Mouse (Mus musculus): ENCODE data around the gene Mtor. TPM values are rescaled to one million over a fixed set of nuclear protein-coding genes. Genes with fewer than 3 reads are reported as not detected.

Gene Mtor
- polyA plus RNA-seq, 1 experiment from 2014 or later, result 33.0 TPM

DNA sequence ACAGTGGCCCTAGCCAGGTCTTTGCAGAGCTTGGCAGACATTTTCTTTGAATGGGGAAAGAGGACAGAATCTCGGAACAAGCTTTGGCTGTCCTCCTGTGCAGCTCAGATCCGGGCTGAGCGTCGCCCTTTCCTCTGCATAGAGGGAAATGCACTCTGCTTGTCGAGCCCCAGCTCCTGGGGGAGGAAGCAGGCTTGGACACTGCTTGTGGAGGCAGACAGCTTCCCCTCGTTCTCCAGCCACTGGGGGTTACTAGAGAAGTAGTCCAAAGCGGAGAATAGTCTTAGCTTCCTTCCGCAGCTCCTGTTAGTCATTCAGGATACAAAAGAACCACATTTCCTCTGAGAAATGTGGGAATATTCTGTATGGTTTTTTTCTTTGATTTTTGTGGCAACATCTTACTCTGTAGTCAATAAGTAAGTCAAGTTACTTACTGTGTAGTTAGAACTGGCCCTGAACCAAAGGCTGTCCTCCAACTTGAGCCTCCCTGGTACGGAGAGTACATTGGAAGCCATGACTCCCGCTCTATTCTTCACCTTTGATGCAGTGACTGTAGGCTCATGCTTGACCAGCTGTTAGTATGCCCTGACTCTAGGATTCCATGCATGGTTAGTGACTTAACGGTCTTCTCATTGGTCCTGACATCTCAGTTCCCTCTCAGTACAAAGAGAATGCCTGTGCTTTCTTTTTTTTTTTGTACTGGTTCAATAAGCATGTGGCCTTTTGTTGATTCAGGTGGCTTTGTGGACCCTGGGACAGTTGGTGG, 21.3 kb downstream of the Mtor start:
- 89% methylated on average over 11 of the region's 11 CpGs for WGBS
- Histone ChIP-seq H3K9ac (replicated peaks; ENCODE audit: low read depth, low read length) (no peak overlapping the region), H3K4me1 (ENCODE audit: control insufficient read depth, insufficient read depth, low read length) (no peaks in the 10 kb centered on the region), H3K27me3 (ENCODE audit: control insufficient read depth, insufficient read depth, low read length) (no peaks in the 10 kb centered on the region), H3K4me3 (ENCODE audit: low read depth, low read length) (no peak overlapping the region), H3K9me3 (ENCODE audit: control insufficient read depth, low read length) (no peaks in the 10 kb centered on the region), H3K4me2 (ENCODE audit: low read depth, low read length) (no peak overlapping the region), H3K36me3 (ENCODE audit: control insufficient read depth, insufficient read depth, low read length) (peaks cover 81% of the 10 kb centered on the region), H3K27ac (ENCODE audit: low read depth, low read length) (no peak overlapping the region)
- ATAC-seq (ENCODE audit: low read depth), result no peak

DNA sequence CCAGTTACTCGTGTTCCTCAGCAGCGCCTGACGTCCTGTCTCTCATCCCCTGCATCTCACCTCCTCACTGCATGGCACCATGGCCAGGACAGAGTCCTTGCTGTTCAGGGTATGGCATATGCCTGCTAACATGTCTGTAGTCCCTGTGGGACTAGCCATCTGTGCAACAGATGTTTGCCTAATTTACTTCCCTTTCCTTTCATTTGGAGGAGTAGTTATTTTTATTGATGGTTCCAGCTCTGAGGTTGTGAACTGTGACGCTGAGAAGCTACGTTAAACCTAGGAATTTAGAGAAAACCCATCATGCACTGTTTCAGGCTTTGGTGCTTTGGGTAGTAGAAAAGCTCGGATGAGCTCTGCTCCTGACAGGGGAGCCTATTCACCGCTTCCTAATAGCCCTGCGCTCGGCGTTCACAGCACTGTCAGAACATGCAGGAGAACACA, 23.0 kb downstream of the Mtor start:
- ATAC-seq (ENCODE audit: low read depth), result no peak
- Histone ChIP-seq H3K9me3 (ENCODE audit: control insufficient read depth, low read length) (no peaks in the 10 kb centered on the region), H3K36me3 (ENCODE audit: control insufficient read depth, insufficient read depth, low read length) (peaks cover 82% of the 10 kb centered on the region), H3K27ac (ENCODE audit: low read depth, low read length) (no peak overlapping the region), H3K9ac (replicated peaks; ENCODE audit: low read depth, low read length) (no peak overlapping the region), H3K4me1 (ENCODE audit: control insufficient read depth, insufficient read depth, low read length) (no peaks in the 10 kb centered on the region), H3K4me3 (ENCODE audit: low read depth, low read length) (no peak overlapping the region), H3K4me2 (ENCODE audit: low read depth, low read length) (no peak overlapping the region), H3K27me3 (ENCODE audit: control insufficient read depth, insufficient read depth, low read length) (no peaks in the 10 kb centered on the region)
- WGBS, result 52% methylated on average over 10 of the region's 10 CpGs

DNA sequence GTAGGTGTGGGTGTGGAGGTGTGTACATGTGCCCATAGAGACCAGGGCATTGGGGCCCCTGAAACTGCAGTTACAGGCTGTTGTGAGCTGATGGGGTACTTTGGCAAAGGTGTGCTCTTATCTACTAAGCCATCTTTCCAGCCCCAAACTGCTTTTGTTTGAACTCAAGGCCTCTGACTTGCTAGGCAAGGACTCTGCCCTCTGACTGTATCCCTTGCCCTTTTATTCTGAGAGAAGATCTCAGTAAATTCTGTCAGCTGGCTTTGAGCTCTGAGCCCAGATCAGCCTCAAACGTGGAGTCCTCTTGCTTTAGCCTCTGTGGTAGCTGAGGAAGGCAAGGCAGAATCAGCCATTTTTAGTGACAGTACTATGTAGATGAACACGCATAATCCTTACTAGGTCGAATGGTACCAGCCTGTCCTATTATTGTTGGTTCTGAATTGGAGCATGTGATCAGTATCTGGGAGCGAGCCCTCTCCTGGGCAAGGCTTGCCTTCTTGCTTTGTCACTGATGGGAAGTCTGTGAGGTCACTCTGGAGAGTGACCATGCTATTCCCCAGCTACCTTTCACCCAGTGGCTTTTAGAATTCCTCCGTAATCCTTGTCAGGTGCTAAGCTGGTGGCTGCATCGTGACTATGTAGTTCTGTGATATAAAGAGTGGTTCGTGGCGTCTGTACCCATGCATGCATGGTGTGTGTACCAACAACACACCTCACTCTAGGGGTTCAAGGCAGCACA, 24.2 kb downstream of the Mtor start:
- no peak overlapping the region for H3K4me2 ChIP-seq (ENCODE audit: low read depth, low read length)
- H3K4me1 ChIP-seq (ENCODE audit: control insufficient read depth, insufficient read depth, low read length), result no peaks in the 10 kb centered on the region
- H3K9ac ChIP-seq (replicated peaks; ENCODE audit: low read depth, low read length), result no peak overlapping the region
- 93% methylated on average over 8 of the region's 8 CpGs for WGBS
- H3K9me3 ChIP-seq (ENCODE audit: control insufficient read depth, low read length), result no peaks in the 10 kb centered on the region
- peaks cover 78% of the 10 kb centered on the region for H3K36me3 ChIP-seq (ENCODE audit: control insufficient read depth, insufficient read depth, low read length)
- ATAC-seq (ENCODE audit: low read depth), result no peak
- H3K4me3 ChIP-seq (ENCODE audit: low read depth, low read length), result no peak overlapping the region
- H3K27me3 ChIP-seq (ENCODE audit: control insufficient read depth, insufficient read depth, low read length), result no peaks in the 10 kb centered on the region
- H3K27ac ChIP-seq (ENCODE audit: low read depth, low read length), result no peak overlapping the region

DNA sequence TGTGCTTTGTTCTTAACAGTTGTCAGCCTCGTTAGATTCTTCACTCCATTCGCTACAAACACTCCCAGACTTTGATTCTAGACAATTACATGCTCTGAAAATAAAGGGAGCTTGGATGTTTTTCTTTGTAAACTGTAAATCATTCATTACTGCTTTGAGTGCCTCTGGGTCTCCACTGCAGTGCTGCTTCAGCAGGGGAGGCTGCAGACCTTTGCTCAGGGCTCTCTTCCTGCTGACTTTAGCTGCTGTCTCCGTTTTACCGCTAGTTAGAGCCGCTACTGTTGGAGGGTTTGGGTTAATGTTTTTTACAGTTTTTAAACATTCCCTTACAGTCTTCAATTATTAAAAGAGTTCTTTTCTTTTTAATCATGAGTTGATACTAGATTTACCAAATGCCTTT, 25.1 kb downstream of the Mtor start:
- no peak overlapping the region for H3K4me2 ChIP-seq (ENCODE audit: low read depth, low read length)
- no peak overlapping the region for H3K27ac ChIP-seq (ENCODE audit: low read depth, low read length)
- ATAC-seq (ENCODE audit: low read depth), result no peak
- H3K4me3 ChIP-seq (ENCODE audit: low read depth, low read length), result no peak overlapping the region
- no peak overlapping the region for H3K9ac ChIP-seq (replicated peaks; ENCODE audit: low read depth, low read length)
- H3K36me3 ChIP-seq (ENCODE audit: control insufficient read depth, insufficient read depth, low read length), result peaks cover 73% of the 10 kb centered on the region
- H3K4me1 ChIP-seq (ENCODE audit: control insufficient read depth, insufficient read depth, low read length), result no peaks in the 10 kb centered on the region
- WGBS, result 74% methylated on average over 5 of the region's 5 CpGs
- H3K27me3 ChIP-seq (ENCODE audit: control insufficient read depth, insufficient read depth, low read length), result no peaks in the 10 kb centered on the region
- H3K9me3 ChIP-seq (ENCODE audit: control insufficient read depth, low read length), result no peaks in the 10 kb centered on the region

DNA sequence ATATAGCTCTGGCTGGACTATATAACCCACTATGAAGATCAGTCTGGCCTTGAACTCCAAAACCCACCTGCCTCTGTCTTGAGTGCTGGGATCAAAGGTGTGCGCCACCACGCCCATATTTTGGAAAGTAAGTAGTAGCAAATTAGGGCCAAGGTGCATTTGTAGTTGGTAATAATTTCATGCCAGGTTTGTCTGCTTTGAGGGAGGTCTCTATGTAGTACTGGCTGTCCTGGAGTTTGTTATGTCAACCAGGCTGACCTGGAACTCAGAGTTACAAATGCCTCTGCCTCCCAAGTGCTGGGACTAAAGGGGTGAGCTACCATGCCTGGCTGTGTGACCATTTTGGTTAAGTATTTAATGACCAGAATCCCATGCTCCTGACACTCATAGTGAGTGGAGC, 31.8 kb downstream of the Mtor start:
- Histone ChIP-seq H3K4me1 (ENCODE audit: control insufficient read depth, insufficient read depth, low read length) (no peaks in the 10 kb centered on the region), H3K27ac (ENCODE audit: low read depth, low read length) (no peak overlapping the region), H3K4me2 (ENCODE audit: low read depth, low read length) (no peak overlapping the region), H3K36me3 (ENCODE audit: control insufficient read depth, insufficient read depth, low read length) (peaks cover 74% of the 10 kb centered on the region), H3K9ac (replicated peaks; ENCODE audit: low read depth, low read length) (no peak overlapping the region), H3K9me3 (ENCODE audit: control insufficient read depth, low read length) (no peaks in the 10 kb centered on the region), H3K4me3 (ENCODE audit: low read depth, low read length) (no peak overlapping the region), H3K27me3 (ENCODE audit: control insufficient read depth, insufficient read depth, low read length) (no peaks in the 10 kb centered on the region)
- no peak for ATAC-seq (ENCODE audit: low read depth)
- WGBS, result 98% methylated on average over 2 of the region's 2 CpGs

DNA sequence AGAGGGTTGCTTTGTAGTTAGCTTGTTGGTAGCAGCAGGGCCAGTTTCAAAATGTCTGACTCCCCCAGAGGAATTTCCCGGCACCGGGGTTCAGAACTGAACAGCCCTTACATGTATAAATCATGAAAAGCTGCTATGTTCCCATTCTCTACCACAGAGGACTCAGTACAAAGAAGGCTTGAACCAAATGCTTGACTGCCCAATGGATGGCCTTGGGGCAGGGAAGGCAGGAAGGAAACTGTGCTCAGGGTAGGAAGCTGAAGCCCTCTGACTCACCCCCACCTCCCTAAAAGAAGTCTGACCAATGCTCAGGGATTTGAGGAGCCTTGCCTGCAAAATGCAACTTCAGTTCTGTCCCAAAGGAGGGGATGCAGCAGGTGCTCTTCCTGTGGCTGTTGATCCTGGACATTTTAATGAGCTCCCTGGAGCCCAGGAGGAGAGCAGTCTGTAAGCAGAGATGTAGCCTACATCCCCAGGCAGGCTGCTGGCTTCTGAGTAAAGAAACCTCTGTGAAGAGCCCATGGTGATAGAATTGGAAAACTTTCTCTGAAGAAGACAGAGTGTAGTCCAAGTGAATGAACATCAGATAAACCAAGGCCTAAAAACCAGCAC, 33.3 kb downstream of the Mtor start:
- Histone ChIP-seq H3K9me3 (ENCODE audit: control insufficient read depth, low read length) (no peaks in the 10 kb centered on the region), H3K36me3 (ENCODE audit: control insufficient read depth, insufficient read depth, low read length) (peaks cover 67% of the 10 kb centered on the region), H3K4me3 (ENCODE audit: low read depth, low read length) (no peak overlapping the region), H3K27me3 (ENCODE audit: control insufficient read depth, insufficient read depth, low read length) (no peaks in the 10 kb centered on the region), H3K27ac (ENCODE audit: low read depth, low read length) (no peak overlapping the region), H3K9ac (replicated peaks; ENCODE audit: low read depth, low read length) (no peak overlapping the region), H3K4me2 (ENCODE audit: low read depth, low read length) (no peak overlapping the region), H3K4me1 (ENCODE audit: control insufficient read depth, insufficient read depth, low read length) (no peaks in the 10 kb centered on the region)
- no peak for ATAC-seq (ENCODE audit: low read depth)
- 86% methylated on average over 2 of the region's 2 CpGs for WGBS

DNA sequence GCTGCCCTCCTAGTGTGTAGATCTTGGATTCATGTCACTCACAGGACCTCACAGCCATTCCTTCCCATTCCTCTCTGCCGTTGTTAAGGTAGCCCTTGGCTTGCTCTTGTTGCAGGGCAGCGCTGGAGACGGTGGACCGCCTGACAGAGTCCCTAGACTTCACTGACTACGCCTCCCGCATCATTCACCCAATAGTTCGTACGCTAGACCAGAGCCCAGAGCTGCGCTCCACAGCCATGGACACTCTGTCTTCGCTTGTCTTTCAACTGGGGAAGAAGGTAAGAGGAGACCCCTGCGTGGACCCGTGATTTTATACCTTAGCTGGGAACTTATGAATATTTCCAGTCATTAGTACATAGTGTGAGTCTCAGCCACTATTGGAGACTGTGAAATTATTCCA, 36.1 kb downstream of the Mtor start:
- H3K4me1 ChIP-seq (ENCODE audit: control insufficient read depth, insufficient read depth, low read length), result no peaks in the 10 kb centered on the region
- WGBS, result 96% methylated on average over 12 of the region's 12 CpGs
- no peak for ATAC-seq (ENCODE audit: low read depth)
- H3K9me3 ChIP-seq (ENCODE audit: control insufficient read depth, low read length), result no peaks in the 10 kb centered on the region
- no peak overlapping the region for H3K9ac ChIP-seq (replicated peaks; ENCODE audit: low read depth, low read length)
- H3K4me3 ChIP-seq (ENCODE audit: low read depth, low read length), result no peak overlapping the region
- no peak overlapping the region for H3K27ac ChIP-seq (ENCODE audit: low read depth, low read length)
- peaks cover 81% of the 10 kb centered on the region for H3K36me3 ChIP-seq (ENCODE audit: control insufficient read depth, insufficient read depth, low read length)
- no peak overlapping the region for H3K4me2 ChIP-seq (ENCODE audit: low read depth, low read length)
- H3K27me3 ChIP-seq (ENCODE audit: control insufficient read depth, insufficient read depth, low read length), result no peaks in the 10 kb centered on the region

DNA sequence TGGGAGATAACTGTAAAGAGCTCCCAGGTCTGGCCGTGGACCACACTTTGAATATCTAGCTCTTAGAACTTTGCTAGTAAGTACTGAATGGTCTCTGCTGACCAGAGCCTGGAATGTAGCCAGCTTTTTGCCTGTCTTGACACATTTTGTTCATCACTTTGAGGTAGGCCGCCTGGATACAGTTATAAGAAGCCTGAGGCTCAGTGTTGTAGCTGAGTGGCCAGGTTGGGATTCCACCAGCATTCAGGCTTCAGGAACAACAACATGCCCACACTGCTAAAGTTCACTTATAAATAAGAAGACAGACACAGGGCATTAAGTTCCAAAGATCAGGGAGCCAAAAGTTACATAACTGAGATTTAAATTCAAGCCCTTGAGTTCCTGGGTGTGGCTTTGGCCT, 39.4 kb downstream of the Mtor start:
- Histone ChIP-seq H3K27me3 (ENCODE audit: control insufficient read depth, insufficient read depth, low read length) (no peaks in the 10 kb centered on the region), H3K9ac (replicated peaks; ENCODE audit: low read depth, low read length) (no peak overlapping the region), H3K9me3 (ENCODE audit: control insufficient read depth, low read length) (no peaks in the 10 kb centered on the region), H3K4me2 (ENCODE audit: low read depth, low read length) (no peak overlapping the region), H3K27ac (ENCODE audit: low read depth, low read length) (no peak overlapping the region), H3K4me3 (ENCODE audit: low read depth, low read length) (no peak overlapping the region), H3K4me1 (ENCODE audit: control insufficient read depth, insufficient read depth, low read length) (no peaks in the 10 kb centered on the region), H3K36me3 (ENCODE audit: control insufficient read depth, insufficient read depth, low read length) (peaks cover 78% of the 10 kb centered on the region)
- WGBS, result 80% methylated on average over 2 of the region's 2 CpGs
- ATAC-seq (ENCODE audit: low read depth), result no peak

DNA sequence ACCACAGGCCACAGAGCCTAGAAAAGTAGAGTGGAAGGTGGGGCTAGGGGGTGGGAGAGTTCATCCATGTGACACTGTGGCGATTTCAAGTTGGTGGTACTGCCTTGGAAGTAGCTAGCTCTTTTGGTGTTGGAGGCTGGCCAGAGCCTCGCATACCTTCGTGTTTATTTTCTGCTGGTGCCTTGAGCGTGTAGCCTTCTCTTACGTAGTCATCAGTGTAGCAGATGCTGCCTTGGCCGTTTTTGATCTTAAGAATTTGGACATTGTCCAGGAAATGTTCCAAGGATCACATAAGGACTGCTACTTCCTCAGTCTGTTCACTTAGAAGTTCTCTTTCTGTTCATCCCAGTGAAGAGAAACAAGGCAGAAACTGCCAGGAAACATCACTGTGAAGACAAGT, 42.1 kb downstream of the Mtor start:
- Histone ChIP-seq H3K27me3 (ENCODE audit: control insufficient read depth, insufficient read depth, low read length) (no peaks in the 10 kb centered on the region), H3K4me2 (ENCODE audit: low read depth, low read length) (no peak overlapping the region), H3K36me3 (ENCODE audit: control insufficient read depth, insufficient read depth, low read length) (peaks cover 59% of the 10 kb centered on the region), H3K4me3 (ENCODE audit: low read depth, low read length) (no peak overlapping the region), H3K4me1 (ENCODE audit: control insufficient read depth, insufficient read depth, low read length) (no peaks in the 10 kb centered on the region), H3K9me3 (ENCODE audit: control insufficient read depth, low read length) (no peaks in the 10 kb centered on the region), H3K9ac (replicated peaks; ENCODE audit: low read depth, low read length) (no peak overlapping the region), H3K27ac (ENCODE audit: low read depth, low read length) (no peak overlapping the region)
- WGBS, result 85% methylated on average over 6 of the region's 6 CpGs
- no peak for ATAC-seq (ENCODE audit: low read depth)
